Mouse (Mus musculus): ENCODE measurements at regions not wholly inside any gene's neighbourhood (a gene's known extent, or its start where the extent isn't known, plus 50 kb on each side); places are given as distances from the start of the nearest gene placed in this dataset.

GRCm38 (mm10) chr12:71430331-71430730 lies 120.6 kb downstream of the Dact1 start:
- 29% methylated on average over 11 of the region's 11 CpGs for WGBS
- H3K4me1 ChIP-seq = peaks cover 24% of the 10 kb centered on the region

GRCm38 (mm10) chr12:71431116-71431515 lies 121.4 kb downstream of the Dact1 start:
- Histone ChIP-seq H3K4me3 (no peak overlapping the region), H3K27me3 (no peaks in the 10 kb centered on the region), H3K4me2 (no peak overlapping the region), H3K27ac (no peak overlapping the region), H3K36me3 (no peaks in the 10 kb centered on the region), H3K4me1 (peaks cover 22% of the 10 kb centered on the region), H3K9me3 (no peaks in the 10 kb centered on the region), H3K9ac (no peak overlapping the region)
- 60% methylated on average over 8 of the region's 8 CpGs for WGBS
- ATAC-seq (ENCODE audit: insufficient number of reproducible peaks, insufficient read depth, low FRiP score, low TSS enrichment, low read depth) = no peak

More at GRCm38 (mm10) chr12:71430331-71430730, 120.6 kb downstream of the Dact1 start:
- Histone ChIP-seq H3K4me3 (no peak overlapping the region), H3K9ac (no peak overlapping the region), H3K36me3 (no peaks in the 10 kb centered on the region), H3K9me3 (no peaks in the 10 kb centered on the region), H3K27me3 (no peaks in the 10 kb centered on the region), H3K4me2 (no peak overlapping the region), H3K27ac (no peak overlapping the region)
- ATAC-seq (ENCODE audit: insufficient number of reproducible peaks, insufficient read depth, low FRiP score, low TSS enrichment, low read depth) = no peak

- H3K36me3 ChIP-seq = no peaks in the 10 kb centered on the region
- H3K4me3 ChIP-seq = no peak overlapping the region
- no peaks in the 10 kb centered on the region for H3K9me3 ChIP-seq
- H3K27ac ChIP-seq = no peak overlapping the region
- no peak for ATAC-seq (ENCODE audit: insufficient number of reproducible peaks, insufficient read depth, low FRiP score, low TSS enrichment, low read depth)
- H3K4me2 ChIP-seq = no peak overlapping the region
- no peaks in the 10 kb centered on the region for H3K27me3 ChIP-seq
- H3K4me1 ChIP-seq = peaks cover 23% of the 10 kb centered on the region
- whole genome bisulfite sequencing = 30% methylated on average over 9 of the region's 9 CpGs
- no peak overlapping the region; the same call in 1 of the 2 replicates for H3K9ac ChIP-seq
Measured at GRCm38 (mm10) chr12:71433549-71434200, 124.0 kb downstream of the Dact1 start.

- Histone ChIP-seq H3K9ac (no peak overlapping the region), H3K27me3 (no peaks in the 10 kb centered on the region), H3K4me3 (no peak overlapping the region), H3K4me1 (peaks cover 23% of the 10 kb centered on the region), H3K27ac (no peak overlapping the region; the same call in 1 of the 2 replicates), H3K4me2 (no peak overlapping the region), H3K36me3 (no peaks in the 10 kb centered on the region), H3K9me3 (no peaks in the 10 kb centered on the region)
- WGBS = 55% methylated on average over 6 of the region's 6 CpGs
- no peak for ATAC-seq (ENCODE audit: insufficient number of reproducible peaks, insufficient read depth, low FRiP score, low TSS enrichment, low read depth)
Measured at GRCm38 (mm10) chr12:71438254-71438653, 128.6 kb downstream of the Dact1 start.

- peaks cover 6% of the 10 kb centered on the region; the same call in 1 of the 2 replicates for H3K4me1 ChIP-seq
- no peaks in the 10 kb centered on the region for H3K9me3 ChIP-seq
- no peak overlapping the region for H3K4me3 ChIP-seq
- no peak overlapping the region for H3K27ac ChIP-seq
- no peak overlapping the region for H3K4me2 ChIP-seq
- WGBS = 82% methylated on average over 3 of the region's 3 CpGs
- H3K27me3 ChIP-seq = no peaks in the 10 kb centered on the region
- no peak for ATAC-seq (ENCODE audit: insufficient number of reproducible peaks, insufficient read depth, low FRiP score, low TSS enrichment, low read depth)
- no peak overlapping the region for H3K9ac ChIP-seq
- no peaks in the 10 kb centered on the region for H3K36me3 ChIP-seq
Measured at GRCm38 (mm10) chr12:71440863-71441262, 131.2 kb downstream of the Dact1 start.

- Histone ChIP-seq H3K4me2 (no peak overlapping the region), H3K9ac (no peak overlapping the region), H3K4me1 (peaks cover 9% of the 10 kb centered on the region; the same call in 1 of the 2 replicates), H3K27me3 (no peaks in the 10 kb centered on the region), H3K4me3 (no peak overlapping the region), H3K9me3 (no peaks in the 10 kb centered on the region), H3K36me3 (no peaks in the 10 kb centered on the region), H3K27ac (no peak overlapping the region)
- 89% methylated on average over 5 of the region's 5 CpGs for WGBS
- ATAC-seq (ENCODE audit: insufficient number of reproducible peaks, insufficient read depth, low FRiP score, low TSS enrichment, low read depth) = no peak
Measured at GRCm38 (mm10) chr12:71441272-71441671, 131.6 kb downstream of the Dact1 start.

GRCm38 (mm10) chr12:71446177-71446891 lies 136.7 kb downstream of the Dact1 start:
- no peak for ATAC-seq (ENCODE audit: insufficient number of reproducible peaks, insufficient read depth, low FRiP score, low TSS enrichment, low read depth)
- H3K27ac ChIP-seq = no peak overlapping the region
- no peaks in the 10 kb centered on the region for H3K36me3 ChIP-seq
- H3K4me3 ChIP-seq = no peak overlapping the region
- H3K9me3 ChIP-seq = no peaks in the 10 kb centered on the region
- WGBS = 60% methylated on average over 8 of the region's 8 CpGs
- H3K27me3 ChIP-seq = no peaks in the 10 kb centered on the region
- peaks cover 33% of the 10 kb centered on the region for H3K4me1 ChIP-seq
- H3K4me2 ChIP-seq = no peak overlapping the region
- H3K9ac ChIP-seq = no peak overlapping the region

GRCm38 (mm10) chr12:71446892-71447268 lies 137.2 kb downstream of the Dact1 start:
- Histone ChIP-seq H3K4me3 (no peak overlapping the region), H3K27me3 (no peaks in the 10 kb centered on the region), H3K9ac (no peak overlapping the region), H3K9me3 (no peaks in the 10 kb centered on the region), H3K4me2 (no peak overlapping the region), H3K27ac (no peak overlapping the region), H3K4me1 (peaks cover 38% of the 10 kb centered on the region), H3K36me3 (no peaks in the 10 kb centered on the region)
- no peak for ATAC-seq (ENCODE audit: insufficient number of reproducible peaks, insufficient read depth, low FRiP score, low TSS enrichment, low read depth)
- WGBS = 31% methylated on average over 7 of the region's 7 CpGs

GRCm38 (mm10) chr12:71449032-71449431 lies 139.3 kb downstream of the Dact1 start:
- no peak overlapping the region for H3K9ac ChIP-seq
- ATAC-seq (ENCODE audit: insufficient number of reproducible peaks, insufficient read depth, low FRiP score, low TSS enrichment, low read depth) = no peak
- 69% methylated on average over 3 of the region's 3 CpGs for WGBS

GRCm38 (mm10) chr12:71450128-71450527 lies 140.4 kb downstream of the Dact1 start:
- ATAC-seq (ENCODE audit: insufficient number of reproducible peaks, insufficient read depth, low FRiP score, low TSS enrichment, low read depth) = no peak
- H3K4me3 ChIP-seq = no peak overlapping the region
- no peak overlapping the region for H3K9ac ChIP-seq
- peaks cover 51% of the 10 kb centered on the region for H3K4me1 ChIP-seq
- no peaks in the 10 kb centered on the region for H3K36me3 ChIP-seq
- H3K27me3 ChIP-seq = no peaks in the 10 kb centered on the region
- no peaks in the 10 kb centered on the region for H3K9me3 ChIP-seq
- no peak overlapping the region for H3K4me2 ChIP-seq
- H3K27ac ChIP-seq = peak overlapping the region; percentile 86
- WGBS = 69% methylated on average over 4 of the region's 4 CpGs

More at GRCm38 (mm10) chr12:71449032-71449431, 139.3 kb downstream of the Dact1 start:
- H3K27ac ChIP-seq = no peak overlapping the region
- peaks cover 42% of the 10 kb centered on the region for H3K4me1 ChIP-seq
- H3K4me3 ChIP-seq = no peak overlapping the region
- H3K27me3 ChIP-seq = no peaks in the 10 kb centered on the region
- H3K36me3 ChIP-seq = no peaks in the 10 kb centered on the region
- no peak overlapping the region for H3K4me2 ChIP-seq
- no peaks in the 10 kb centered on the region for H3K9me3 ChIP-seq

- WGBS = 32% methylated on average over 14 of the region's 14 CpGs
- Histone ChIP-seq H3K9ac (peak overlapping the region; percentile 16; the same call in 1 of the 2 replicates), H3K36me3 (no peaks in the 10 kb centered on the region), H3K4me1 (peaks cover 52% of the 10 kb centered on the region), H3K27me3 (no peaks in the 10 kb centered on the region), H3K9me3 (no peaks in the 10 kb centered on the region), H3K4me2 (0 out of 2 replicates have a peak overlapping the region, but pooled peaks have one; percentile 14), H3K4me3 (no peak overlapping the region), H3K27ac (peak overlapping the region; percentile 86)
- peak; percentile 57; the same call in 1 of the 2 replicates for ATAC-seq (ENCODE audit: insufficient number of reproducible peaks, insufficient read depth, low FRiP score, low TSS enrichment, low read depth)
Measured at GRCm38 (mm10) chr12:71450680-71451463, 141.2 kb downstream of the Dact1 start.

All from embryonic facial prominence, embryonic 13.5 days (tissue).